Mouse (Mus musculus): ENCODE measurements around the gene Abcc4.

GRCm38 (mm10) chr14:118688643-118689042, 17.4 kb downstream of the Abcc4 start:
- TF ChIP-seq CTCF (IDR thresholded peaks at IDR 0.05; ENCODE audit: extremely low read depth, insufficient read depth, low read length) (no peak), POLR2A (IDR thresholded peaks at IDR 0.05; ENCODE audit: extremely low read depth, insufficient read depth, low read length) (no peak)
